Mouse (Mus musculus) ZHBTc4 (cell line): ENCODE data around the gene Cacna2d3.

Experiments
- DNase-seq: peaks from one replicate; pipeline ENCODE4 v3.0.0-alpha.2; 2011; ENCODE audit warnings: low read depth, low spot score

Gene Cacna2d3

DNA sequence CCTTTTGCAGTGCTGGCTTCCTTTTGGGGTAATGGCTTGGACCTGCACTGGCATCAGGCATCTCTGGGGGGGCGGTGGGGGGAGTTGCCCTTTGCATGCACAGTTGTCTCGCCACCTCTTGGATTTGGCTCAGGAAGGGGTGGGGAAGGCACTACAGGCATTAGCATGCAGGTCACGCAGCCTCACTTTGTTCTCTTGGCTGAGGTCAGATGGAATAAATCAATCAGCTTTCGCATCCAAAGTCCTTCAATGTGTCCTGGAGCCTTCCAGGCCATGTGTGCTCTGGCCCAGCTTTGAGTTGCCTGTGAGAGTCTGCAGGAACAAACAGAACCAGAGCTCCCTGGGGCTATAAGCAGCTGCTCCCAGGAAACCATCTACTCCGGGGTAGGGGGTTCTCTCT, 705.8 kb downstream of the Cacna2d3 start:
- peak; percentile 12 for DNase-seq

DNA sequence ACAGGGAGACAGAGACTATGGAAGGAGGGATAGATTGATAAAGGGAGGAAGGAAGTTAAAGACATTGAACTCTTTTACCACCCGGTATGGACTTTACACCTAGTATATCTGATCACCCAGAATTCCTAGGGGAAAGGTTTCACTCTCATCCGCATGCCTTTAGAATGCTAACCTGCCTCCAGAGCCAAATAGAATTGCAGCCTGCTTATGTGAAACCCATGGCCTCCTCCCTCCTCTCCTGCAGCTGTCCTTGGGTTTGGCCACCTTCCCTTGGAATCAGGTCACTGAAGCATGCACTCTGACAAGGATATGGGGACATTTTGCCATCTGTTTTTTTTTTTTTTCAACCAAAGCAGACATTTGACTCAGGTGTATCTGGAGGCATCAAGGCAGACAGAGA, 707.0 kb downstream of the Cacna2d3 start:
- no peak for DNase-seq

DNA sequence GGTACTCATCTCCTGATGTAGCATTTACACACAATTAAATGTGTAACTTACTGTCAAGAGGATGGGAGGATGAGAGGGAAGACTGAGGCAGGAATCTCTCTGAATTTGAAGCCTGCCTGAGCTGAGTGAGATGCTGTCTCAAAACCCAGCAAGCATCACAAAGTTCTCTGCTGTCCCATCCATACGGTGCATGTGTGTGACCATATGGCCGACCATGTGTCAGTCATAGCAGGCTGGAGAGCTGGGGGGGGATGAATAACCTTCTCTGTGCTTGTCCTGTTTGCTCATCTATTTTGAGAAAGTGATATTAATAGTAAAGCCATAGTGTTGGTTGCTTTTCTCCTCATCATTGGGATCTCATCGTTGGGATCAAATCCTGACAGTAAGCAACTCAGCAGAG, 708.5 kb downstream of the Cacna2d3 start:
- DNase-seq, result no peak

DNA sequence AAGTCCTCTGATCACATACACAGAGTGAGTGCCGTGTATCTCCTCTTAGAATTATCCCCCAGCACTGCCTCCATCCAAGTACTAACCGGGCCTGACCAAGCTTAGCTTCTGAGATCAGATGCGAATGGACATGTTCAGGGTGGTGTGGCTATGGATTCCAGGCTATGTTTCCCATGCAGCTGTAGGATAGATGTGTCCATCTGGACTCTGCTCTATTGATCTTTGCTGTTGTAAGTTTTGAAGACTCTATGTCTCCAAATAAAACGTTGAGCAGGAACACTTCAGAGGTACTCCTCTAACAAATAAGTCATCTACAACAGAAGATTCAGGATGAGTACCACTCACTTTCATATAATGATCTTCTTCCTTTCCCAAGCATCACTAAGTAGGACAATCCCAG, 712.0 kb downstream of the Cacna2d3 start:
- DNase-seq, result no peak

DNA sequence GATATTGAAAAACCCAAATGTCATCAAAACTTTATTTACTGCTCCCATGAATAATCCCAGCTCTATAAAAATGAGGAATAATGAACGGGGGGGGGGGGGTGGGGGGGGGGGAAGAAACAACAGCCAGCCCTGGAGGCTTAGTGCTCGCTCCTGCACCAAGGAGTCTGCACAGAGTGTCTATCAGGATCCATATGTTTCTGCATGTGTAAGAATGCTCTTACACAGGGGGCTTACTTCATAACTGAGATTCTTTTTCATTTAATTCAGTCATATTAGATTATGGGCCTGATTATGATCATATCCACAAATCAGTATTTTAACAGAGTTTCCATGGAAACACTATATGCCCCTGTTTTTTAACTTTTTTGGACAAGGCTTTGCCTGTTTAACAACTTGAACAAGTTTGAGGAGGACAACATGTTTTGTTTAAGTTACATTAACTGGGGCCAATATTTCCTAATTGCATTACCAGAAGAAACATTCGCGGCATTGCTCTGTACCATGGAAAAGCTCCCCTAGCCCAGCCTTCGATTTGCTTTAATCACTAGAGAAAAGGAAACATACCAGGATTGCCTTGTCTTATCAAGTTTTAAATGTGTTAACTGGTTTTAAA, 716.3 kb downstream of the Cacna2d3 start:
- no peak for DNase-seq

DNA sequence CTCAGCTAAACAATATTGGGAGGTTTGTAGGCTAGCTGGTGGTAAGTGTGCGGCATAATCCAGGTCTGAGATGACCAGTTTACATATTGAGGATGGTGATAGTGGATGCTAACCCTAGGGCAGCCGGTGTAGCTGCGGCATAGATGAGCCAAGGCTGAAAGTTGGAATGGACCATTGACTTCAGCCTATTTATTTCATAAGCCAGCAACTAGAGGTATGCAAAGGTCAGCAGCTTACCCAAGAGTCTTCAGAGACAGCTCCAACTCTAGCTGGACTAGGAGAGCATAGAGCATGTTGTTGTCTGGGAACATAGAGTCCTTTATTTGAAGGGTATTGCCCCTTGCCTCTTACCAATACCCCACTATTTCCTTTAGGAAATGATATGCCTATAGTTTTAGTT, 725.1 kb downstream of the Cacna2d3 start:
- no peak for DNase-seq

DNA sequence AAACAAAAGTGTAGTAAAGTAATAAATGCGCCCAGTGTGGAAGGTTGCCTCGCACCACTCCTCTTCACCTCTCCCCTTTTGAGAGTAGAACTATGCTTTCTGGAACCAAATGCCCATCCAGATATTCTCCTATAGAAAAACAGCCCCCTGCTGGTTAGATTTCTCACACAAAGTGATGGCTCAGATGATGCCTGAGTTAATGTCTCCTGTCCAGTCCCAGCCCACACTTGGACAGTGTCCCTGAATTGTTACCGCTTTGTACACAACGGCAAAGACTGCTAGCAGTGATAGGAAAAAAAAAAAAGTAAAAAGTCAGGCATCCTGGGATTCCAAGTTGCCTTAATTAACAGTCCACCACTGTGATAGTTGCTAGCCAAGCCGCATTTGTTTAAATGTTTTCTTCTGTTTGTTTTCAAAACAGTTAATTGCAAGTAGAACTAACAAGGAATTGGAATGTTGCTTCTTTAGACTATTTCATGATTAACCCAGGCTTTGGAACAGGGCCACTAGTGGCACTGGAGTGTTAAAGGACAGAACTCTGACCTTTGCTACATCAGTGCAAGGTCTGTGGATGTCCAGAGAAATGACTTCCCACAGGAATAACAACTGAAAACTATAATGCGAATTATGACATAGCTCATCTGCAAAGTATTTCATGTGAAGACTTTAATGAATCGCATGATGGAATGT, 733.3 kb downstream of the Cacna2d3 start:
- DNase-seq, result no peak

DNA sequence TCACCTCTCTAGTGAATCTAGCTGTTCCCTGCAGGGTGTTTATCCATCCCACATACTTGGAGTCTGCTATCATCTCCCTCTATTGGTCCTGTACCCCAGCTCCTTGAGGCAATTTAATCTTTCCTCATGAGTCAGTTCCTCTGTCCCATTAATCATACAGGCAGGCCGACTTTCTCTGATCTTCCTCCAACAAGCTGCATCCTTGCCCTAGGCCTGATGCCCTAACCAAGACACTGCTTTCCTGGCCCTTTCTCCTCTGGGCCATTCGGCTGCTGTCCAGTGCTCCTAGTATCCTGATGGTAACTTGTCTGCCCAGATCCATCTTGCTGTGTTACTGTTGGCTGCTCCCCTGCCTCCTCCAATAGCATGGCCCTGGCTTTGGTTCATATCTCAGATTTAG, 737.4 kb downstream of the Cacna2d3 start:
- no peak for DNase-seq

DNA sequence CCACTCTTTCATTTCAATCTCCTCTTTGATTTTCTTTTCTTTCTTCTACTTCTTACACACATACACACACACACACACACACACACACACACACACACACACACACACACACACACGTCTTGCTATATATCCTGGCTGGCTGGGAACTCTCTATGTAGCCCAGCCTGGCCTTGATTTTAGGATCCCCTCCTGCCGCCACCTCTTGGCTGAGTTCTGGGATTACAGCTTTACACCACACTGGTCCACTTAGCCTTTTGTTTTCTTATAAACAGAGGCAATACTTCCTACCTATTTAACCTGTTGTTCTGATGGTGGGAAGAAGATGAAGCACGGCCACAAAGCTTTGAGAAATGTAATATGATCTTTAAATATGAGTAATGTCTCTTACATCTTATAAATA, 741.2 kb downstream of the Cacna2d3 start:
- peak; percentile 9 for DNase-seq

DNA sequence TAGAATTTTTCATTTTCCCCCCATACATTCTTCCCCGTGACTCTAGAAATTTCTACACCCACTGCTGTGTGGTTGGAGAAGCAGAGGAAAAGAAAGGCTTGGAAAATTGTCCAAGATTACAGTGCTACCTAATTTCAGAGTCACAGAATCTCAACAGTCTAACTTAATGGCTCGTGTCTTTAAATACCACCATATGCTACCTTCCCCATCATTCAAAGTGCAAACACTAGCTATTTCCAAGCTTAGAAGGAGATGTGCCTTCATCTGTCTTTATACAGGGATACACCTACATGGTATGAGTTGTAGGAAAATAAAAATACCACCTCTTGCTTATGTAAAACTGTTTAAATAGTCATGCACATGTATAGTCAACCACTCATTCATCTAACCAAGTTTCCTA, 742.4 kb downstream of the Cacna2d3 start:
- no peak for DNase-seq

DNA sequence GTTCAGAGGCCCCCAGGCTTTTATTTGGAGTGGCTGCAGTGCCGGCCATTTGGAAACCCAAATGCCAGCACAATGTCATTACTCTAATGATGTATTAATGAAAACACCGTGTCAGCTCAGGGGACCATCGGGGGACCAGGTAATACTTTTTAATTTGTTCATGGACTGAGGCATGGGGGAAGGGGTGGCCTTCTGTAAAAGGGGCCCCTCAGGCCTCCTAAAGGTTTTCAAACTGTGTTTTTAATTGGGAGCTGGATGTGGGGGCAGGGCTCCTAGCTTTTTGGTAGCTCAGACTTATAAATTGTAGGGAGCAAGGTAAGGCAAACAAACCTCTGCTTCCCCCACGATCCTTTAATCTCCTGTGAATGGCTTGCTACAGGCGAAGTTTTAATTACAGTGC, 749.0 kb downstream of the Cacna2d3 start:
- no peak for DNase-seq

DNA sequence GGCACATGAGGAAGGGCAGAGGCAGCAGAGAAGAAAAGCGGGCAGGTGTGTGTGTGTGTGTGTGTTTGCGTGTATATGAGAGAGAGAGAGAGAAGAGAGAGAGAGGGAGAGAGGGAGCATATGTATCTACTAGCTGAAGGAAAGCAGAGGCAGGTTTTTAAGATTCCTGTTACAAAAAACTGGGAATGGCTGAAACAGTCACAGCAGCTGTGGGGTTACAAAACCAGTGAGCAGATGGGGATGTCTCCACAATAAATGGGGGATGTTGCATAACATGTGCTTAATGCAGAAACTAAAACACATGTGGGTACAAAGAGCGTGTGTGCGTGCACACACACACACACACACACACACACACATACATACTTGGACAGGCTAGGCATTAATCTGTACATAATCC, 752.4 kb downstream of the Cacna2d3 start:
- DNase-seq, result no peak

DNA sequence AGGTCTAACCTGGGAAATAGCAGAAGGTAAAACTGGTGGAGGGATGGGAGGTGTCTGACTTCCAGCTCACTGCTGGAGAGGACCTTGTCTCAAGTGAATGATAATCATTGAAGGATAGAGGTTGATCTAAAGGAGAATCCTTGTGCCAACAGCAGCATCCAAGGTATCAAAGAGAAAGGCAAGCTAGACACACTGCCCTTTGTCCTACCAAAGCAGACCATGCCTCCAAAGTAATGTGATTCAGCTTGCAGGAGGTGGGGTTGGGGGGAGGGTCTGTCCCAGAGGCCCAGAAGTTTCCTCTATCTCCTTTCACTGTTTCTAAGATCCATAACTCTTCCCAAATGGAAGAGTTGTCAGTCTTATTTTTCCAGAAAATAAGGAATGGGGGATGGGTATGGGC, 754.8 kb downstream of the Cacna2d3 start:
- no peak for DNase-seq

DNA sequence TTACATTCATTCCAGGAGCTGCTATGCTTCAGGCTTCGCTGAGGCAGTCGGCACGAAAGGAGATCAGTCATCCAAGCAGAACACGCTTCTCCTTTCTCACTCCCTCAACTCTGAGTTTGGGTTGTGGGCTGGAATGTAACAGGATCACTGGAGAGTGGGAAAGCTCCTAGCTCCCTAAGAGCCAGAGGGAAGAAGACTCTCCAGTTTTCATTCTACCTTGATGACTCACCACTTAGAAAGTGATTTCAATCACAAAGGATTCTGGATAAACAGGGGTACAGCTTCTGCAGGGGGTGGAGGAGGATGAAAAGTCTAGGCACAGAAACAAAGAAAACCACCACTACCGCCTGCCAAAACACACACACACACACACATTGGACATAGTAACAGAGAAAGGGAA, 760.3 kb downstream of the Cacna2d3 start:
- peak; percentile 34 for DNase-seq

DNA sequence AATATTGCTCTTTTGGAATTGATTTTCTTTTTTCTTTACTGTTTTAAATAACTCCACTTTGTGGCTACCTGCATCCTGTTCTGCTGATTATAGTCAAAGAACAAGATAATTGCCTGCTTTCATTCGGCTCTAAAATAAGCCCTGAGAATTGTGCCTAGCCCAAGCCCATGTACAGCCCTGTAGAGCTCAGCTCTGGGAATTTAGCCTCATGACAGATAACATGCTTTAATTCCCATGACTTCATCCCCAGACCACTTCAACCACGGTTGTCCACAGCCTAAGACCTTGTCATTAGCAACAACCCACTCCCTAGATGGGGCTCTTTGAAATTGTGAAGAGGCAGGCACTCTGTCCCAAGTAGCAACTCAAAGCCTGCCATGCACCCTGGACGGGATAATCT, 762.6 kb downstream of the Cacna2d3 start:
- DNase-seq, result no peak

DNA sequence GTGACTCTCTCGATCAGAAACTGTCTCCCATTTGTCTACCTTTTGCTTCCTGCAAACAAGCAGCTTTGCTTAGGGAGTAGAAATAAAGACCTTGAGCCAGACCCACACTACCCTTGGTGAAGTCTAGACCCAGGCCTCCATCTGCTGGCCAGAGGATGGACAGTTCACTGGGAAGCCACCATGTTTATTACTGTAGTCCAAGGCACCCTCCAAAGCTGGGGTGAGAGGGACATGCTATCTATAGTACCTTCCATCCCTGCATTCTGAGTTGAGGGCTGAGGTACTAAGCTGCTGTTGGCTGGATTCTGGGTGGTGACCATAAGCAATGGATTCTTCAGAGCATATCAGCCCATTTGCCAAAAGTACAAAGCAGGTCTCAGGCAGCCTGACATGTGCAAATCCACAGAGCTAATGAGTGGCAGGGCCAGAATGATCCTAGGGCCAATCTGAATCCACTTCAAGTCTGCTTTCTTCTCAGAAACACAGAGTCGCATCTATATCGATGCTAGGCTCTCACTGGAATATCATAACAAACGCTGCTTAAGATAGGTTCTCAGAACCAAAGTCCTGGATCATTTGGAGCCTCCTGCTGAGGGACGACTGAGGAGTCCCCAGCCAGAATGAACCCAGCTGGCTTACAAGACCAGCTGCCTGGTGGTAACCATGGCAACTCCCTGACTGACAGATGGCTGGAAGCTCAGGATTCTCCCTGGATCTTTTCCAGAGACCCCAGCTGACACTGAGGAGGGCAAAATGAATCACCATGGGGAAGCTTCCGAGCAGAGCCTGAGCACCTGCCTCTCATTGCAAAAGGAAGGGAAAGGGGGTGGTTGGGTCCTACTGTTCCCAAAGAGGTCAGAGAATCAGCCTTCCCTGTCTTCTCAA, 763.3 kb downstream of the Cacna2d3 start:
- peak; percentile 18 for DNase-seq

DNA sequence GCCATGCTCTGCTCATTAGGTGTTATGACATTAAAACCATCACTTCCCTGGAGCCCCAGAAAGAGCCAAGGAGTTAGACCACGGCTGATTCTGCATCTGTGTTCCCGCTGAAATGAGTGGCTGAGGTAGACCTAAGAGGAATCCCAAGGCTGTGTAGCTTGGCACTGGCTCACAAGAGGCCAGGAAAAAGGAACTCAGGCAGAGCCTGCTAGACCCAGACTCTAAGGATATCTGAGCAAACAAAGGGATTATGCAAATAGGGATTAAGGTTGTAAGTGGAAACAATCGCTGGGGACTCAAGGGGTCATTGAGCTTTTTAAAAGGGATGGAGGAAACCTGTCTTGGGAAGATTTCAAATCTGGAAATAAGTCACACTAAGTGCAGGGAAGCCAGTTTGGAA, 766.5 kb downstream of the Cacna2d3 start:
- DNase-seq, result peak; percentile 35

DNA sequence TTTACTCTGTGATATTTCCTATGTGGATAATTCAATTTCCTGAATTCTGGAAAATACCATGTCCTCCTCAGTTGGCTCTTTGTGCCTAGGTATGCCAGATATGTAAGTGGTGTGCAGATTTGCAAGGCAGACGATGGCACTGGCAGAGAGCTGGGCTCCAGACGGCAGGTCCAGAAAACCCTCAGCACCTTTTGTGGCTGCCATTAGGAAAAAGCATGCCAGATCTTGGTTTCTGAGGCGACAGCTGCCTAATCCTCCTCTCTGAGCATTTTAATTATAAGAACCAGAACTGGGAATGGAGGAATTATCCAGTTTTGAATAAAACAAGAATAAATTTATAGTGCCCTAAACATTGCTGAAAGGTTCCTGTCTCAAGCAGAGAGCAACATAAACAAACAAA, 767.1 kb downstream of the Cacna2d3 start:
- no peak for DNase-seq

DNA sequence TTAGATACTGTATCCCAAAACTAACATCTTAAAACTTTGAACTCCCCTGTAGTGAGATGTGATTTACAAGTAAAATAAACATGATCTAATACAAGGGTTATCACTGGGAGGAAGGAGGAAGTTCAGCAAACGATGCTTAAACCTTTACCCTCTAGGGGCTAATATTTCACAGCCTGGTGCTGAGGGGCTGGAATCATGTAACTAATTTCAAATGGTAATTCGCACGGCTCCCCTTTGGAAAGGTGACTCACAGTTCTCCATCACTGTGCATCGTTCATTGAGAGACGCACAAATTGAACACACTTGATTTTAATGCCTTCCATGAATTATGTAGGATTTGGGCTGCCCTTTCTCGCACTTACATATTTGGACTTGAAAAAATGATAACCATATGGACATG, 767.6 kb downstream of the Cacna2d3 start:
- no peak for DNase-seq

DNA sequence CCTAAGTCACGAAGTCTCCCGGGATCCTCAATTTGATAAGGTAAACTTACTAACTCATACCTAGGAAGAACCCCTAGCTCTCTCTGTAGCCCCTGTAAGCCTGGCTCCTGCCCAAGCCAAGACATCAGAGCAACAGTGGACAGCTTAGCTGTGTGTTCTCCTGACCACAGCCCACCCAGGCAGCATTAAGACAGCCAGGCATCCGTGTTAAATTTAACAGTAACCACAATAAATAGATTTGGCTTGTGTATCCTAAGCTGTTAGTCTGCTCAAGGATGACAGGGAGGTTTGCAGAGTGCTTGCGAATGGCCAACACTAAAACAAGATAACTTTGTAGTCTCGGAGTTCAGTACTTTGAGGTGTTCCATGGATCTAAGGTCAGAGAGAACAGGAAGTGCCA, 768.3 kb downstream of the Cacna2d3 start:
- no peak for DNase-seq

DNA sequence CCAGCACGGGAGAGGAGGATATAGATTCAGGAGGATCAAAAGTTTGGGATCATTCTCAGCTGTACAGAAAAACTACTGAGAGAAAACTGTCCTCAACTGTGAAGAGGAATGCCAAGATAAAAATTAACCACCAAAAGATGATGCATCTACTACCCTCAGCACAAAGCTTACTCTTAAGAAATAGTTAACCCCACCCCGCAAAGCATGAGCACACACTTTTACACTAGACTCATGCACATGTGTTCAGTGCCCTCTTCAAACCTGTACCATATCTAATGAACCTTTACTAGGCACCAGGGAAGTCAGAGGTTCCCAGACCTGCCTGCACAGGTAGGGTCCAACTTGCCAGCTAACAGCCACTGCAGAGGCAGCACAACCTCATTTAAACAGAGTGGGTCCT, 771.2 kb downstream of the Cacna2d3 start:
- DNase-seq, result no peak

DNA sequence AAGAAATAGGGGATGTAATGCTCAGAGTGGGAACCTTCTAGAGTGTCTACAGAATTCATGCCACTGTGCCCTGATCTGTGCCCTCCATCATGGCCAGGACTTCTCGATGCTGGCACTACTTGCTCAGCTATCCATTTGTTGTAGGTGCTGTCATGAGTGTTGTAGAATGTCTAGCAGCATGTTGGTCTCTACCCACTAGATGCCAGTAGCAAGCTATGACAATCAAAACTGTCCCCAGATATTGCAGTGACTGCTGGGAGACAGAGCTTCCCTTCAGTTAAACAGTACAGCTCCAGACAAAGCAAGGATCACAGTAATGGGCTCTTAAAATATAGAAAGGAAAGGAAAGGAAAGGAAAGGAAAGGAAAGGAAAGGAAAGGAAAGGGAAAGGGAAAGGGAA, 771.9 kb downstream of the Cacna2d3 start:
- no peak for DNase-seq
